Mouse (Mus musculus): ENCODE measurements around the gene Msn. TPM values are rescaled to one million over a fixed set of nuclear protein-coding genes. Genes with fewer than 3 reads are reported as not detected.

The Msn gene
- 106 and 107 TPM in 2 replicates for polyA plus RNA-seq (2014; fragmentation: Nextera tagmentation; extraction: Ambion mirVana)

DNA sequence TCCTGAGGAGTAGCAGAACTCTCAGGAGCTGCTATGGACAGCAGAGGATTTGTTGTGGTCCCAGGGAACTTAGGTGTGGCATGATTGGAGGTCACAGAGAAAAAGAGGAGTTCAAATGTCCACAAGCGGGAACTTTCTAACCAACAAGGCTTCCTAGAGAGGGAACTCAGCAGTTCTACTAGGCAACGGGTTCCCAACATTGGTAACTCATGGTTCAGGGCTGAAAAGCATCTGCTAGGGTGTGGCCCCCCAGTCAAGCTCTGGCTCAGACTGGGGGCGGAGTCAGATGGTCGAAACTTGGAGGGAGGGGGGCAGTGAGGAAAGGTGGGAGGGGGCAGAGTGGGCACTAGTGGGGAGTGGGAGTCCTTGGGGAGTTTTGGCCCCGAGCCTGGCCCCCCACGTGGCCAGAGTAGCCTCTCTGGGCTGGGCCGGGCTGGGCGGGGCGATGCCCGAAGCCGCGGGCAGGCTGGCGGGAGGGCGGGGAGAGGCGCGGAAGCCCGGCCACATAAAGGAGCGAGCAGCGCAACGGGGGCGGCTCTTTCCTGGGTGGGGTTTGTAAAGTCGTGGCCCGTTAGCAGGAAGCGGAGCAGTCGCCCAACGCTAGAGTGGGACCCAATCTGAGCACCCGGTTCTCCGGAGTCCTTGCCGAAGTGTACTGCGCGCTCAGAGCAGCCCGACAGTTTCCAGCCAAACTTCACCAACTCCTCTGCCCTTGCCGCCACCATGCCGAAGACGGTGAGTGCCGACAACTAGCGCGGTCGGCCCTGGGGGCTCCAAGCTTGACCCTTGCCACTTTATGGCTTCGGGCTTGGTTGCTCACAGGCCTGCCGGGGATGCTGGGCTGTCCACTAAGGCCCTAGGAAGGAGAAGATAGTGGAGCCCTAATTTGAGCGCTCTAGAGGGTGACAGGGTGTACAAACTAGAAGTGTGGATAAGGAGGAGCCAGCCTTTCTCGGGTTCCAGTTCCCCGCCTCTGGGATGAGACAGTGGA is at the start of gene Msn:
Gene Msn, plus strand, starts transcription at position 534 of the 991 bp plus-strand sequence.
- Histone ChIP-seq H3K27me3 (ENCODE audit: control insufficient read depth, insufficient read depth, low read length) (no peaks in the 10 kb centered on the region), H3K36me3 (ENCODE audit: control insufficient read depth, insufficient read depth, low read length) (no peaks in the 10 kb centered on the region), H3K4me1 (replicated peaks; ENCODE audit: control insufficient read depth, insufficient read depth, low read length) (no peaks in the 10 kb centered on the region), H3K9ac (ENCODE audit: low read length) (peak within 1 kb of the TSS; percentile 62), H3K4me3 (ENCODE audit: low read depth, low read length) (peak within 1 kb of the TSS; percentile 46), H3K4me2 (ENCODE audit: low read depth, low read length, severe bottlenecking) (peak within 1 kb of the TSS; percentile 53), H3K27ac (ENCODE audit: low read depth, low read length) (no peak within 1 kb of the TSS), H3K9me3 (ENCODE audit: control insufficient read depth, low read length) (no peaks in the 10 kb centered on the region)
- ATAC-seq (replicated peaks; ENCODE audit: low FRiP score) (peak; percentile 85), DNase-seq (ENCODE audit: low spot score) (peak; percentile 77)
- WGBS, result 19% methylated on average over 39 of the region's 44 CpGs

- H3K27ac ChIP-seq (ENCODE audit: low read depth, low read length), result no peak overlapping the region
- H3K36me3 ChIP-seq (ENCODE audit: control insufficient read depth, insufficient read depth, low read length), result no peaks in the 10 kb centered on the region
- H3K4me2 ChIP-seq (ENCODE audit: low read depth, low read length, severe bottlenecking), result no peak overlapping the region
- no peaks in the 10 kb centered on the region for H3K9me3 ChIP-seq (ENCODE audit: control insufficient read depth, low read length)
- no peak for ATAC-seq (replicated peaks; ENCODE audit: low FRiP score)
- no peak overlapping the region for H3K9ac ChIP-seq (ENCODE audit: low read length)
- H3K27me3 ChIP-seq (ENCODE audit: control insufficient read depth, insufficient read depth, low read length), result no peaks in the 10 kb centered on the region
- H3K4me1 ChIP-seq (replicated peaks; ENCODE audit: control insufficient read depth, insufficient read depth, low read length), result no peaks in the 10 kb centered on the region
- no peak overlapping the region for H3K4me3 ChIP-seq (ENCODE audit: low read depth, low read length)
- DNase-seq (ENCODE audit: low spot score), result no peak
- WGBS, result 69% methylated on average over 1 of the region's 1 CpGs
Observed at GRCm38 (mm10) chrX:96052798-96053197, 43.0 kb upstream of the Msn start.

- no peak overlapping the region for H3K27ac ChIP-seq (ENCODE audit: low read depth, low read length)
- ATAC-seq (replicated peaks; ENCODE audit: low FRiP score) (no peak), DNase-seq (ENCODE audit: low spot score) (no peak)
- H3K9me3 ChIP-seq (ENCODE audit: control insufficient read depth, low read length), result no peaks in the 10 kb centered on the region
- no peak overlapping the region for H3K4me3 ChIP-seq (ENCODE audit: low read depth, low read length)
- no peaks in the 10 kb centered on the region for H3K27me3 ChIP-seq (ENCODE audit: control insufficient read depth, insufficient read depth, low read length)
- no peaks in the 10 kb centered on the region for H3K4me1 ChIP-seq (replicated peaks; ENCODE audit: control insufficient read depth, insufficient read depth, low read length)
- H3K36me3 ChIP-seq (ENCODE audit: control insufficient read depth, insufficient read depth, low read length), result no peaks in the 10 kb centered on the region
- H3K9ac ChIP-seq (ENCODE audit: low read length), result no peak overlapping the region
- H3K4me2 ChIP-seq (ENCODE audit: low read depth, low read length, severe bottlenecking), result no peak overlapping the region
Observed at GRCm38 (mm10) chrX:96077747-96078146, 18.1 kb upstream of the Msn start.

GRCm38 (mm10) chrX:96086259-96086658 is 9.6 kb upstream of the Msn start:
- Histone ChIP-seq H3K4me3 (ENCODE audit: low read depth, low read length) (no peak overlapping the region), H3K4me2 (ENCODE audit: low read depth, low read length, severe bottlenecking) (no peak overlapping the region), H3K27ac (ENCODE audit: low read depth, low read length) (no peak overlapping the region), H3K36me3 (ENCODE audit: control insufficient read depth, insufficient read depth, low read length) (no peaks in the 10 kb centered on the region), H3K4me1 (replicated peaks; ENCODE audit: control insufficient read depth, insufficient read depth, low read length) (no peaks in the 10 kb centered on the region), H3K9me3 (ENCODE audit: control insufficient read depth, low read length) (no peaks in the 10 kb centered on the region), H3K27me3 (ENCODE audit: control insufficient read depth, insufficient read depth, low read length) (no peaks in the 10 kb centered on the region), H3K9ac (ENCODE audit: low read length) (no peak overlapping the region)
- 36% methylated on average over 2 of the region's 2 CpGs for WGBS
- ATAC-seq (replicated peaks; ENCODE audit: low FRiP score) (no peak), DNase-seq (ENCODE audit: low spot score) (no peak)

GRCm38 (mm10) chrX:96096513-96097210 is 820 bp downstream of the Msn start:
- peak overlapping the region; percentile 46 for H3K4me3 ChIP-seq (ENCODE audit: low read depth, low read length)
- DNase-seq (ENCODE audit: low spot score) (peak; percentile 70), ATAC-seq (replicated peaks; ENCODE audit: low FRiP score) (peak; percentile 73)
- H3K36me3 ChIP-seq (ENCODE audit: control insufficient read depth, insufficient read depth, low read length), result no peaks in the 10 kb centered on the region
- H3K9ac ChIP-seq (ENCODE audit: low read length), result peak overlapping the region; percentile 62
- no peaks in the 10 kb centered on the region for H3K4me1 ChIP-seq (replicated peaks; ENCODE audit: control insufficient read depth, insufficient read depth, low read length)
- H3K27ac ChIP-seq (ENCODE audit: low read depth, low read length), result no peak overlapping the region
- H3K27me3 ChIP-seq (ENCODE audit: control insufficient read depth, insufficient read depth, low read length), result no peaks in the 10 kb centered on the region
- no peaks in the 10 kb centered on the region for H3K9me3 ChIP-seq (ENCODE audit: control insufficient read depth, low read length)
- WGBS, result 25% methylated on average over 14 of the region's 15 CpGs
- H3K4me2 ChIP-seq (ENCODE audit: low read depth, low read length, severe bottlenecking), result peak overlapping the region; percentile 53

DNA sequence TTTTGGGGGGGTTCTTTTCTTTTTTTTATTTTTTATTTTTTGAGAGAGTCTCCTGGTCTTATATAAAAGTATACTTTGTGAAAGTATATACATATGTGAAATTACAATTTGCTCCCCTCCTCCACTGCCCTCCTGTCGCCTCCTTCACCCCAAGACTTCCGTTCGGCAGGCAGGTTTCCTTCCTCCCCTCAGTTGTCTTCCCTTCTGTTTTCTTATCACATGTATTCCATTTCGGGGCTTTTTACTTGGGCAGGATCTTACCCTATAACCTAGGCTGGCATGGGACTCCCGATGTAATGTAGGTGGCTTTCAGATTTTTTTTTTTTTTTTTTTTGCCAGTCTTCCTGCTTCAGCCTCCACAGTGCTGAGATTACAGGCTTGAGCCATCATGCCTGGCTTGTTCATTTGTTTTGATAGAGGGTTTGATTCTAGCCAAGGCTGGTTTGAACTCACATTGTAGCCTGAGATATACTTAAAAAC is 1.7 kb downstream of the Msn start:
- no peaks in the 10 kb centered on the region for H3K9me3 ChIP-seq (ENCODE audit: control insufficient read depth, low read length)
- no peaks in the 10 kb centered on the region for H3K4me1 ChIP-seq (replicated peaks; ENCODE audit: control insufficient read depth, insufficient read depth, low read length)
- H3K36me3 ChIP-seq (ENCODE audit: control insufficient read depth, insufficient read depth, low read length), result no peaks in the 10 kb centered on the region
- H3K27ac ChIP-seq (ENCODE audit: low read depth, low read length), result no peak overlapping the region
- H3K4me3 ChIP-seq (ENCODE audit: low read depth, low read length), result peak overlapping the region; percentile 46
- peak overlapping the region; percentile 53 for H3K4me2 ChIP-seq (ENCODE audit: low read depth, low read length, severe bottlenecking)
- WGBS, result 48% methylated on average over 5 of the region's 5 CpGs
- DNase-seq (ENCODE audit: low spot score), result no peak
- 0 out of 2 replicates have a peak overlapping the region, but pooled peaks have one; percentile 62 for H3K9ac ChIP-seq (ENCODE audit: low read length)
- H3K27me3 ChIP-seq (ENCODE audit: control insufficient read depth, insufficient read depth, low read length), result no peaks in the 10 kb centered on the region
- no peak for ATAC-seq (replicated peaks; ENCODE audit: low FRiP score)

- Histone ChIP-seq H3K36me3 (ENCODE audit: control insufficient read depth, insufficient read depth, low read length) (no peaks in the 10 kb centered on the region), H3K4me3 (ENCODE audit: low read depth, low read length) (no peak overlapping the region), H3K4me2 (ENCODE audit: low read depth, low read length, severe bottlenecking) (no peak overlapping the region), H3K27ac (ENCODE audit: low read depth, low read length) (no peak overlapping the region), H3K4me1 (replicated peaks; ENCODE audit: control insufficient read depth, insufficient read depth, low read length) (no peaks in the 10 kb centered on the region), H3K9me3 (ENCODE audit: control insufficient read depth, low read length) (no peaks in the 10 kb centered on the region), H3K9ac (ENCODE audit: low read length) (no peak overlapping the region), H3K27me3 (ENCODE audit: control insufficient read depth, insufficient read depth, low read length) (no peaks in the 10 kb centered on the region)
- no peak for ATAC-seq (replicated peaks; ENCODE audit: low FRiP score)
- DNase-seq (ENCODE audit: low spot score), result no peak
- WGBS, result 92% methylated on average over 2 of the region's 2 CpGs
Observed at GRCm38 (mm10) chrX:96099003-96099402, 3.2 kb downstream of the Msn start.

DNA sequence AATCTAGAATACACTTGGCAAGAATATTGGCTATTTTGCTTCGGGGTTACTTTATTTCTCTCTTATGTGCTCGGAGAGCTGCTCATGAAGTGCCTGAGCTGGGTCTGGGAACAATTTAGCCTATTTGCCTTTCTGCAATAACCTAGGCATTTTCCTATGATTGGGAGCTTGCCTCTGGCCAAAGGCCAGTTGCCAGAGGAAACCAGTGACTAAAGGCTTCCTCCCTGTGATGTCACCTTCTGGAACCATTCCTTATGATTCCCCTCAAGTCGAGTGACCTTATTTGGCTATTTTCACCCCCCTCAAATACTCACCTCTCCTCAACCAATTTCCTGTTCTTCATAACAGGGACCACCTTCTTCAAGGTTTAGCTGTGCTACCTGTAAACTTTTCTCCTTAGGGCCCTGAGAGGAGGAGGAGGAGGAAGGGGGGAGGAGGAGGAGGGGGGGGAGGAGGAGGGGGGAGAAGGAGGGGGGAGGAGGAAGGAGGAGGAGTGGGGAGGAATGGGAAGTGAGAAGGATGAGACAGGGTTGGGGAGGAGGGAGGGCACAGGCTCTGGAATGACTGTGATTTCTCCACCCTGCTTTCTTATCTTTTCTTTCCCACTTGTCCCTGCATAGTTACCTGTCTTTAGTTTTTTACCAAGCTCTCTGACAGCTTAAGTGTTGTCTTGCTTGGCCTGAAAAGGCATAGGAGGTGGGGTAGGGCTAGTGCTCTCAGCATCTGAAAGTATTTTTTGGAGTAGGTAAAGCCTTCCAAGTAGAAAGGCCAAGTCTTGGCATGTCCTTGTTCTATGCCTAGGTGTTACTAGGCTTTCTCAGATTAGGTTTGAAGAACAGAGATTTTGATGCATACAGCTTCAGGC is 11.8 kb downstream of the Msn start:
- Histone ChIP-seq H3K36me3 (ENCODE audit: control insufficient read depth, insufficient read depth, low read length) (no peaks in the 10 kb centered on the region), H3K4me2 (ENCODE audit: low read depth, low read length, severe bottlenecking) (no peak overlapping the region), H3K27me3 (ENCODE audit: control insufficient read depth, insufficient read depth, low read length) (no peaks in the 10 kb centered on the region), H3K9ac (ENCODE audit: low read length) (no peak overlapping the region), H3K27ac (ENCODE audit: low read depth, low read length) (no peak overlapping the region), H3K4me1 (replicated peaks; ENCODE audit: control insufficient read depth, insufficient read depth, low read length) (no peaks in the 10 kb centered on the region), H3K9me3 (ENCODE audit: control insufficient read depth, low read length) (no peaks in the 10 kb centered on the region), H3K4me3 (ENCODE audit: low read depth, low read length) (no peak overlapping the region)
- DNase-seq (ENCODE audit: low spot score), result no peak
- 65% methylated on average over 3 of the region's 3 CpGs for WGBS
- ATAC-seq (replicated peaks; ENCODE audit: low FRiP score), result no peak
